Mouse (Mus musculus) lung, embryonic 16.5 days (tissue): ENCODE measurements around the gene Col28a1. TPM values are rescaled to one million over a fixed set of nuclear protein-coding genes. Genes with fewer than 3 reads are reported as not detected.

Experiments
- polyA plus RNA-seq: library from polyadenylated mRNA; unstranded; fragments of >200 nt; fragmentation: Nextera tagmentation; extraction: Ambion mirVana; gene quantifications from 2 replicates; pipeline ENCODE4 v1.2.1, GENCODE M21; 2015

Gene Col28a1
- polyA plus RNA-seq, 1 experiment from 2014 or later, result 2.2 TPM

Other genes starting within 250 kb of the Col28a1 start
- gene Mios, start 16.6 kb upstream of the Col28a1 start, polyA plus RNA-seq, result 23.2 and 23.5 TPM in 2 replicates
- 157 and 165 TPM in 2 replicates for gene Rpa3, start 66.6 kb upstream of the Col28a1 start, polyA plus RNA-seq
- gene Umad1, start 66.7 kb upstream of the Col28a1 start, polyA plus RNA-seq, result 26.3 and 26.7 TPM in 2 replicates
- 12.1 and 12.6 TPM in 2 replicates for gene Gm45062, start 66.8 kb upstream of the Col28a1 start, polyA plus RNA-seq